Mouse (Mus musculus): ENCODE results near the gene Pi16.

DNA sequence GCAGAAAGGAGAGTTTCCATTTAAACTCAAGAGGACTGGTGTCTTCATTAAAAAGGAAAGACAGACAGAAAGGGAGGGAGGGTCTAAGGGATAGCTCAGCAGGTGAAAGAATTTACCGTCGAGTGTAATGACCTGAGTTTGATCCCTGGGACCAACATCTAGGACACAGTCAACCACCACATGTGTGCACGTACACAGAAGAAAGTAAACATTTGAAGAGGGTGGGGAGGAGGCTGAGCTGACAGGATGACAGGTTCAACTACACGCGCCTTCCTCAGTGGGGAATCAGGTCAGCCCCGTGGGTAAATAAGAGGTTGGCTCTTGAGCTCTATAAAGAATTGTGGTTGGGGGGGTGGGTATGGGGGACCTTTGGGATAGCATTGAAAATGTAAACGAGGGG, 44.3 kb upstream of the Pi16 start:
- TF ChIP-seq EP300 (optimal IDR thresholded peaks at IDR 0.05) (no peak), CTCF (IDR thresholded peaks at IDR 0.05; ENCODE audit: low read depth) (no peak)
